Mouse (Mus musculus) bone marrow, adult 2 months (tissue): Measurements from ENCODE around the gene Marcksl1. TPM values are rescaled to one million over a fixed set of nuclear protein-coding genes. Genes with fewer than 3 reads are reported as not detected.
"Not testable (repeated sequence)": the region's sequence is repeated elsewhere in the genome, so short reads cannot be mapped to it uniquely, and the experiment has no call there.

ENCODE experiments used
- H3K27ac ChIP-seq: fragments of 200-500 bp; 2 replicates; pipeline ENCODE4 v1.5.1; 2012; ENCODE audit warnings: low read depth, mild to moderate bottlenecking, control low read depth, inconsistent platforms, low read length; ENCODE audit not compliant: control insufficient read depth, poor library complexity, insufficient read depth
- H3K4me1 ChIP-seq: fragments of 200-500 bp; 2 replicates; pipeline ENCODE4 v1.6.1; 2011; ENCODE audit warnings: low read length; ENCODE audit not compliant: control insufficient read depth, insufficient read depth
- H3K4me3 ChIP-seq: fragments of 200-500 bp; replicated peaks from 2 replicates; pipeline ENCODE3; 2011; ENCODE audit warnings: mild to moderate bottlenecking, low read depth, low read length, control low read depth; ENCODE audit not compliant: control insufficient read depth
- CTCF ChIP-seq: fragments of 200-500 bp; IDR thresholded peaks from 2 replicates; pipeline ENCODE4 v1.5.1; 2011; ENCODE audit warnings: low read length, control low read depth; ENCODE audit not compliant: control insufficient read depth, insufficient read depth
- POLR2A ChIP-seq: fragments of 200-500 bp; IDR thresholded peaks from 2 replicates; pipeline ENCODE4 v1.6.1; 2011; ENCODE audit warnings: low read depth, mild to moderate bottlenecking, control low read depth, low read length, borderline replicate concordance; ENCODE audit not compliant: control insufficient read depth
- WGBS: fragments of 180-500 bp; shearing (Covaris S2); methylation state at CpG from one replicate; pipeline ENCODE4 v1.1.7; 2018; 5-methylcytosine and 5-hydroxymethylcytosine counted together
- polyA plus RNA-seq: library from polyadenylated mRNA; stranded (reverse); fragments of >200 nt; gene quantifications from 2 replicates; pipeline ENCODE4 v1.2.4, GENCODE M21; 2011; ENCODE audit warnings: low replicate concordance; ENCODE audit not compliant: missing spikeins, insufficient read depth, insufficient read length

The Marcksl1 gene
- polyA plus RNA-seq, 1 experiment = 53.8 TPM

- H3K27ac ChIP-seq = peak overlapping the region; percentile 43; the same call in 1 of the 2 replicates
- H3K4me3 ChIP-seq = peak overlapping the region; percentile 72
- TF ChIP-seq POLR2A = no peak
- TF ChIP-seq CTCF = peak; percentile 78
- WGBS = 2% methylated on average over 35 of the region's 35 CpGs
- peaks cover 3% of the 10 kb centered on the region; the same call in 1 of the 2 replicates for H3K4me1 ChIP-seq
These were observed 1.0 kb downstream of the Marcksl1 start for GRCm38 (mm10) chr4:129514300-129514898.

DNA sequence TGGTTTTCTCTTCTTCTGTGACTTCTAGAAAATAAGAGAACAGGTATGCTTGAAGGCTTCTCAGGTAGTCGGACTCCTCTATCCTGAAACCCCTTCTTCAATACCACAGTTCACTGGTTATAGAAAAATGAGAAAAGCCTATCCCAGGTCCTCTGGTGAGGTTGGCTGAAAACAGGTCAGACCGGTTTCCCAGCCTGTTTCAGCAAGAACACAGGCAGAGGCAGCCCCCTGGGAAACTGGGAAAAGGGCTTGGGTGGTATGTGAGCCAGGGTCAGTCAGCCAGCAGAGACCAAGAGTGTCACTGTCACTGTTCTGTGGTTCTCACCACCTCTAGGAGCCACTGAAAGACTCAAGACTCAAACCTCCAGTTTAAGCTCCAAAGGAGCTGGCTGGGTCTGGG is 3.5 kb downstream of the Marcksl1 start:
- Histone ChIP-seq H3K4me1 (peaks cover 1% of the 10 kb centered on the region; the same call in 1 of the 2 replicates), H3K27ac (no peak overlapping the region), H3K4me3 (no peak overlapping the region)
- no peak for TF ChIP-seq POLR2A
- TF ChIP-seq CTCF = no peak
- WGBS = 81% methylated on average over 2 of the region's 2 CpGs

- Histone ChIP-seq H3K4me3 (no peak overlapping the region), H3K4me1 (no peaks in the 10 kb centered on the region), H3K27ac (no peak overlapping the region)
- TF ChIP-seq CTCF (no peak), POLR2A (no peak)
- 89% methylated on average over 8 of the region's 8 CpGs for WGBS
These were observed 5.1 kb downstream of the Marcksl1 start for GRCm38 (mm10) chr4:129518519-129518918.

DNA sequence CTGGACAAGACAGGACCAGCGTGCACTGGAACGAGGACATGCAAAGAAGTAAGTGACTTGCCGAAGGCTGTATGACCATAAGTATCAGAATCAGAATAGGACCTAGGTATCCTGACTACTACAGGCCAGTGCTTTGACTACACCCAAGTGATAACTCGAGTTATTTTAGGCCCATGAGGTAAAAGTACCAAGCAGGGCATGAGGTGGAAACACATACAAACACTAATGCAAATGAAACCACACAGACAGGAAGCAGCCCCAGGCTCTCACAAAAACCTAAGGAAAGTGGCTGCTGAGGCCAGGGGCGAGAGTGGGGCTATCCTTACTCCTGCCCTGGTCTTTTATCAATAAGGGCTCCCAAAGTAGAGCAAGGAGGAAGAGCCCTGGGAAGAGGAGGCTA is 12.0 kb downstream of the Marcksl1 start:
- H3K4me3 ChIP-seq = no peak overlapping the region
- peak overlapping the region; percentile 3; the same call in 1 of the 2 replicates for H3K27ac ChIP-seq
- WGBS = 79% methylated on average over 5 of the region's 5 CpGs
- TF ChIP-seq CTCF = no peak
- no peak for TF ChIP-seq POLR2A
- H3K4me1 ChIP-seq = no peaks in the 10 kb centered on the region; the same call in 1 of the 2 replicates

DNA sequence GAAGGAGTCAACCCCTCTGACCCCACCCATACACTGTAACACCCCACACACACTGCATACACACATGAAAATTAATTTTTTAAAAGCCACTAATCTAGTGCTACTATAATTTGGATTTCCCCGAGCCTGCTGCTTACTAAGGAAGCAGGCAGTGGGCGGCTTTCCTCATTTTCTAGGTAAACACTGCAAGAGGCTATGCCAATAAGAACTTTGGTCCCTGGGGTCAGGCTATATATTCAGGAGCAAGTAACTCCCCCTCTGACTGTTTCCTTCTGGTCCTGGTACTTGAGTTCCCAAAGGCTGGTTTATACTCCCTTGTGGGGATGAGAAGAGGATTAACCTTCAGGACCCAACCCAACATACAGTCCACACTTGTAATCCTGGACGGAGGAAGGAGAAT is 12.5 kb downstream of the Marcksl1 start:
- H3K27ac ChIP-seq = peak overlapping the region; percentile 3; the same call in 1 of the 2 replicates
- WGBS = 89% methylated on average over 3 of the region's 3 CpGs
- TF ChIP-seq POLR2A (no peak), CTCF (no peak)

GRCm38 (mm10) chr4:129528901-129529300 is 15.5 kb downstream of the Marcksl1 start:
- H3K27ac ChIP-seq, H3K4me1 ChIP-seq, H3K4me3 ChIP-seq: not testable (repeated sequence)
- WGBS = 86% methylated on average over 6 of the region's 6 CpGs

More for the DNA sequence above, 12.5 kb downstream of the Marcksl1 start:
- Histone ChIP-seq H3K4me1 (no peaks in the 10 kb centered on the region; the same call in 1 of the 2 replicates), H3K4me3 (no peak overlapping the region)

DNA sequence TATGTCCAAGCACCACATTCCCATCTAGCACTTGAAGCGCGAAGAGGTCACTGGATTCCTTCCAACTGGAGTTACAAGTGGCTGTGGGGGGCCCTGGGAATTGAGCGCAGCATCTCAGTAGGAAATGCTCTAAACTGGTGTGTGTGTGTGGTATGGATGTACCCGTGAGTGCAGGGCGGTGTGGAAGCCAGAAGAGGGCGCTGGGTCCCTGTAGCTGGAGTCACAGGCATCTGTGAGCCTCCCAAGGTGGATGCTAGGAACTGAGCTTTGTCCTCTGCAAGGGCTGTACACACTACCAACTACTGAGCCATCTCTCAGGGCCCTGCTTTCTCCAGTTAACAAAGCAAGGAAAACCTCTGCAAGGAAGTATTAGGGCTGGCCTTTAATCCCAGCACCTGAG is 26.6 kb downstream of the Marcksl1 start:
- Histone ChIP-seq H3K27ac (no peak overlapping the region), H3K4me1 (no peaks in the 10 kb centered on the region; the same call in 1 of the 2 replicates), H3K4me3 (no peak overlapping the region)
- 86% methylated on average over 6 of the region's 6 CpGs for WGBS
- TF ChIP-seq POLR2A = no peak
- TF ChIP-seq CTCF = peak; percentile 62

GRCm38 (mm10) chr4:129541868-129542591 is 28.6 kb downstream of the Marcksl1 start:
- Histone ChIP-seq H3K27ac (peak overlapping the region; percentile 80), H3K4me3 (peak overlapping the region; percentile 94), H3K4me1 (no peaks in the 10 kb centered on the region; the same call in 1 of the 2 replicates)
- TF ChIP-seq CTCF = peak; percentile 20; the same call in 1 of the 2 replicates
- TF ChIP-seq POLR2A = no peak
- 1% methylated on average over 30 of the region's 30 CpGs for WGBS

GRCm38 (mm10) chr4:129542592-129543141 is 29.3 kb downstream of the Marcksl1 start, which contains the start of gene Hdac1:
Gene Hdac1 (minus strand): TSS chr4:129542713.
- H3K27ac ChIP-seq = peak within 1 kb of the TSS; percentile 85
- no peaks in the 10 kb centered on the region; the same call in 1 of the 2 replicates for H3K4me1 ChIP-seq
- WGBS = 1% methylated on average over 46 of the region's 46 CpGs
- peak; percentile 57; the same call in 1 of the 2 replicates for TF ChIP-seq POLR2A
- no peak for TF ChIP-seq CTCF
- peak within 1 kb of the TSS; percentile 94 for H3K4me3 ChIP-seq
